Mouse (Mus musculus): ENCODE measurements around the gene Mtmr14. TPM values are rescaled to one million over a fixed set of nuclear protein-coding genes. Genes with fewer than 3 reads are reported as not detected.
A peak's percentile ranks its signal among the peaks of the same experiment; 100 is the strongest.

The Mtmr14 gene
- polyA plus RNA-seq, 1 experiment: 19.5 TPM

- H3ac ChIP-seq (ENCODE audit: control insufficient read depth, insufficient read length, low read depth): no peak overlapping the region
- no peaks in the 10 kb centered on the region for H3K79me2 ChIP-seq (ENCODE audit: control insufficient read depth, insufficient read depth)
- H3K79me3 ChIP-seq (ENCODE audit: low read depth): no peaks in the 10 kb centered on the region
- no peak overlapping the region for H3K4me3 ChIP-seq (ENCODE audit: insufficient read depth, poor library complexity, severe bottlenecking)
- TF ChIP-seq MAX (IDR thresholded peaks at IDR 0.05) (no peak), CTCF (IDR thresholded peaks at IDR 0.05; ENCODE audit: control insufficient read depth, insufficient read depth, insufficient read length) (no peak), CEBPB (IDR thresholded peaks at IDR 0.05; ENCODE audit: low read depth) (no peak), FOSL1 (IDR thresholded peaks at IDR 0.05; ENCODE audit: insufficient read depth, low read length, poor library complexity, severe bottlenecking) (no peak), USF1 (IDR thresholded peaks at IDR 0.05; ENCODE audit: low read depth) (no peak), MYOG (IDR thresholded peaks at IDR 0.05; ENCODE audit: control insufficient read depth, extremely low read depth, insufficient read length) (no peak), MYOD1 (IDR thresholded peaks at IDR 0.05; ENCODE audit: control insufficient read depth, insufficient read length, low read depth) (no peak)
- H3K36me3 ChIP-seq (ENCODE audit: control insufficient read depth, insufficient read depth): no peaks in the 10 kb centered on the region
- H3K27me3 ChIP-seq (ENCODE audit: control insufficient read depth, insufficient read depth, insufficient read length): peaks cover 3% of the 10 kb centered on the region
These were observed 21.4 kb upstream of the Mtmr14 start for GRCm38 (mm10) chr6:113216280-113216679.

DNA sequence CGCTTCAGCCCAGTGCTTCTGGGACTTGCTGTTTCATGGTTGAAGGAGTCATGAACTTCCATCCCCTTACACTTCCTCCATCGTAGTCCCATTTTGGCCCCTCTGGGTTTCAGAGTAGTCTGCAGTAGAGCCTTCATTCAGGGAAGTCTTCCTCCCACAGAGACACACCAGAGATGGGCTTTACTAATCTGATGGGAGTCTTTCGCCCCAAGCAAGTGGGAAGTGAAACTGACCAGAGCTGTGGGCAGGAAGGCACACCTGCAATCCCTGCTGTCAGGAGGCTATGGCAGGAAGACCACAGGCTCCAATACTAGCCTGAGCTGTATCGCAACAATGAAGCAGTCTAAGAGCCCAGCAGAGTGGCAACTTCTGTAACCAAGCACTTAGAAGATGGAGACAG lies 11.8 kb upstream of the Mtmr14 start:
- no peak overlapping the region for H3ac ChIP-seq (ENCODE audit: control insufficient read depth, insufficient read length, low read depth)
- H3K79me2 ChIP-seq (ENCODE audit: control insufficient read depth, insufficient read depth): no peaks in the 10 kb centered on the region
- H3K4me3 ChIP-seq (ENCODE audit: insufficient read depth, poor library complexity, severe bottlenecking): no peak overlapping the region
- no peaks in the 10 kb centered on the region for H3K36me3 ChIP-seq (ENCODE audit: control insufficient read depth, insufficient read depth)
- no peak for TF ChIP-seq MYOG (IDR thresholded peaks at IDR 0.05; ENCODE audit: control insufficient read depth, extremely low read depth, insufficient read length)
- TF ChIP-seq MAX (IDR thresholded peaks at IDR 0.05): no peak
- TF ChIP-seq USF1 (IDR thresholded peaks at IDR 0.05; ENCODE audit: low read depth): no peak
- TF ChIP-seq FOSL1 (IDR thresholded peaks at IDR 0.05; ENCODE audit: insufficient read depth, low read length, poor library complexity, severe bottlenecking): no peak
- no peak for TF ChIP-seq CEBPB (IDR thresholded peaks at IDR 0.05; ENCODE audit: low read depth)
- TF ChIP-seq CTCF (IDR thresholded peaks at IDR 0.05; ENCODE audit: control insufficient read depth, insufficient read depth, insufficient read length): no peak
- no peaks in the 10 kb centered on the region for H3K79me3 ChIP-seq (ENCODE audit: low read depth)
- peaks cover 20% of the 10 kb centered on the region for H3K27me3 ChIP-seq (ENCODE audit: control insufficient read depth, insufficient read depth, insufficient read length)

GRCm38 (mm10) chr6:113226705-113227104 lies 10.9 kb upstream of the Mtmr14 start:
- Histone ChIP-seq H3K79me2 (ENCODE audit: control insufficient read depth, insufficient read depth) (no peaks in the 10 kb centered on the region), H3ac (ENCODE audit: control insufficient read depth, insufficient read length, low read depth) (no peak overlapping the region), H3K4me3 (ENCODE audit: insufficient read depth, poor library complexity, severe bottlenecking) (no peak overlapping the region), H3K36me3 (ENCODE audit: control insufficient read depth, insufficient read depth) (no peaks in the 10 kb centered on the region), H3K79me3 (ENCODE audit: low read depth) (no peaks in the 10 kb centered on the region), H3K27me3 (ENCODE audit: control insufficient read depth, insufficient read depth, insufficient read length) (peaks cover 22% of the 10 kb centered on the region)
- TF ChIP-seq MAX (IDR thresholded peaks at IDR 0.05) (no peak), CTCF (IDR thresholded peaks at IDR 0.05; ENCODE audit: control insufficient read depth, insufficient read depth, insufficient read length) (no peak), FOSL1 (IDR thresholded peaks at IDR 0.05; ENCODE audit: insufficient read depth, low read length, poor library complexity, severe bottlenecking) (no peak), MYOG (IDR thresholded peaks at IDR 0.05; ENCODE audit: control insufficient read depth, extremely low read depth, insufficient read length) (no peak), CEBPB (IDR thresholded peaks at IDR 0.05; ENCODE audit: low read depth) (no peak), MYOD1 (IDR thresholded peaks at IDR 0.05; ENCODE audit: control insufficient read depth, insufficient read length, low read depth) (no peak), USF1 (IDR thresholded peaks at IDR 0.05; ENCODE audit: low read depth) (no peak)

GRCm38 (mm10) chr6:113235141-113235540 lies 2.5 kb upstream of the Mtmr14 start:
- Histone ChIP-seq H3K27me3 (ENCODE audit: control insufficient read depth, insufficient read depth, insufficient read length) (peaks cover 13% of the 10 kb centered on the region), H3ac (ENCODE audit: control insufficient read depth, insufficient read length, low read depth) (no peak overlapping the region), H3K79me3 (ENCODE audit: low read depth) (no peaks in the 10 kb centered on the region), H3K4me3 (ENCODE audit: insufficient read depth, poor library complexity, severe bottlenecking) (no peak overlapping the region), H3K36me3 (ENCODE audit: control insufficient read depth, insufficient read depth) (no peaks in the 10 kb centered on the region), H3K79me2 (ENCODE audit: control insufficient read depth, insufficient read depth) (peaks cover 16% of the 10 kb centered on the region)
- TF ChIP-seq FOSL1 (IDR thresholded peaks at IDR 0.05; ENCODE audit: insufficient read depth, low read length, poor library complexity, severe bottlenecking) (no peak), CTCF (IDR thresholded peaks at IDR 0.05; ENCODE audit: control insufficient read depth, insufficient read depth, insufficient read length) (no peak), MYOG (IDR thresholded peaks at IDR 0.05; ENCODE audit: control insufficient read depth, extremely low read depth, insufficient read length) (no peak), MYOD1 (IDR thresholded peaks at IDR 0.05; ENCODE audit: control insufficient read depth, insufficient read length, low read depth) (no peak), USF1 (IDR thresholded peaks at IDR 0.05; ENCODE audit: low read depth) (no peak), MAX (IDR thresholded peaks at IDR 0.05) (no peak), CEBPB (IDR thresholded peaks at IDR 0.05; ENCODE audit: low read depth) (no peak)

DNA sequence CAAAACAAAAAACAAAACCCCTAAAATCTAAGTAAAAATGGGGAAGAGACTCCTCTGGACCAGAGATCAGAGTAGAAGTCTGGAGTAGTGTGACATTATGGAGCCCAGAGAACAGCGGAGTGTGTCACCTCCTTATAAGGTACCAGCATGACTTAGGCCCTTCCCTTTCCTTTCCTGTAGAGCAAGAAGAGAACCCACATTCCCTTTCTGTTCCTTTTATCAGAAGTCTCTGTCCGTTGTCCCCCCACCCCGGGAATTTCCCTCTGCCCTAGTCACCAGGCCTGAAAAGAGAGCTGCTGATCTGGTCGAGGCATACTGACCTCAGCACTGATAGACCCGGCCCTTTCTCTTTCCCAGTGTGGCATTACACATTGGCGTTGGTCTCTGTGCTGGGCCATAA lies 799 bp downstream of the Mtmr14 start:
- H3K27me3 ChIP-seq (ENCODE audit: control insufficient read depth, insufficient read depth, insufficient read length): peaks cover 6% of the 10 kb centered on the region
- H3K36me3 ChIP-seq (ENCODE audit: control insufficient read depth, insufficient read depth): peaks cover 4% of the 10 kb centered on the region
- no peaks in the 10 kb centered on the region for H3K79me3 ChIP-seq (ENCODE audit: low read depth)
- peaks cover 16% of the 10 kb centered on the region for H3K79me2 ChIP-seq (ENCODE audit: control insufficient read depth, insufficient read depth)
- peak overlapping the region; percentile 30 for H3ac ChIP-seq (ENCODE audit: control insufficient read depth, insufficient read length, low read depth)
- TF ChIP-seq FOSL1 (IDR thresholded peaks at IDR 0.05; ENCODE audit: insufficient read depth, low read length, poor library complexity, severe bottlenecking) (no peak), CTCF (IDR thresholded peaks at IDR 0.05; ENCODE audit: control insufficient read depth, insufficient read depth, insufficient read length) (no peak)
- peak overlapping the region; percentile 68 for H3K4me3 ChIP-seq (ENCODE audit: insufficient read depth, poor library complexity, severe bottlenecking)

DNA sequence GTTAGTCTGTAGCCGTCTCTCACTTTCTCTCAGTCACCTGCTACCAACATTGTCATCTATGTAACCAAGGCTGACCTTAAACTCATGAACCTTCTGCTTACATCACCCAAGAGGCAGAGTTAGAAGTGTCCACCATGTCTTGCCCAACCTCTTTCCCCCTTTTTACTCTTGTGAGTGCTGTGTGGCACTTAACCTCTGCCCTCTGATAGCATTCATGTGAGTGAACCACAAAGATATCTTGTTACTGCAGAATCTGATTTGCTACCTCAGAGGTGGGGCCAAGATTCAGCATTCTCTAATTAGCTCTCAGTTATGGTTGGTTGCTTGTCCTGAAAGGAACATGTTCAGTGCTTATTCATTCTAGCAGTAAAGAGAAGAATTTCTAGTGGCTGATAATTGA lies 5.1 kb downstream of the Mtmr14 start:
- Histone ChIP-seq H3K36me3 (ENCODE audit: control insufficient read depth, insufficient read depth) (peaks cover 14% of the 10 kb centered on the region), H3ac (ENCODE audit: control insufficient read depth, insufficient read length, low read depth) (no peak overlapping the region), H3K27me3 (ENCODE audit: control insufficient read depth, insufficient read depth, insufficient read length) (no peaks in the 10 kb centered on the region), H3K79me3 (ENCODE audit: low read depth) (no peaks in the 10 kb centered on the region), H3K79me2 (ENCODE audit: control insufficient read depth, insufficient read depth) (peaks cover 16% of the 10 kb centered on the region), H3K4me3 (ENCODE audit: insufficient read depth, poor library complexity, severe bottlenecking) (no peak overlapping the region)
- no peak for TF ChIP-seq MAX (IDR thresholded peaks at IDR 0.05)
- no peak for TF ChIP-seq FOSL1 (IDR thresholded peaks at IDR 0.05; ENCODE audit: insufficient read depth, low read length, poor library complexity, severe bottlenecking)
- no peak for TF ChIP-seq CEBPB (IDR thresholded peaks at IDR 0.05; ENCODE audit: low read depth)
- TF ChIP-seq MYOD1 (IDR thresholded peaks at IDR 0.05; ENCODE audit: control insufficient read depth, insufficient read length, low read depth): no peak
- TF ChIP-seq CTCF (IDR thresholded peaks at IDR 0.05; ENCODE audit: control insufficient read depth, insufficient read depth, insufficient read length): no peak
- TF ChIP-seq USF1 (IDR thresholded peaks at IDR 0.05; ENCODE audit: low read depth): no peak
- TF ChIP-seq MYOG (IDR thresholded peaks at IDR 0.05; ENCODE audit: control insufficient read depth, extremely low read depth, insufficient read length): no peak

Measured in C2C12 (cell line).